Mouse (Mus musculus) lung, adult 2 months (tissue): ENCODE measurements around the gene Gm20716.

Source experiments
- CTCF ChIP-seq: fragments of 200-500 bp; IDR thresholded peaks from 2 replicates; pipeline ENCODE4 v1.5.1; 2011; ENCODE audit warnings: mild to moderate bottlenecking, low read length, control low read depth; ENCODE audit not compliant: insufficient read depth
- POLR2A ChIP-seq: fragments of 200-500 bp; IDR thresholded peaks from 2 replicates; pipeline ENCODE4 v1.6.1; 2011; ENCODE audit warnings: low read depth, mild to moderate bottlenecking, control low read depth, low read length, borderline replicate concordance; ENCODE audit errors: extremely low read depth

- TF ChIP-seq CTCF (no peak), POLR2A (no peak)
These were observed 36.5 kb downstream of the Gm20716 start for GRCm38 (mm10) chr2:168193685-168194084.
